In the genomic region with DNA sequence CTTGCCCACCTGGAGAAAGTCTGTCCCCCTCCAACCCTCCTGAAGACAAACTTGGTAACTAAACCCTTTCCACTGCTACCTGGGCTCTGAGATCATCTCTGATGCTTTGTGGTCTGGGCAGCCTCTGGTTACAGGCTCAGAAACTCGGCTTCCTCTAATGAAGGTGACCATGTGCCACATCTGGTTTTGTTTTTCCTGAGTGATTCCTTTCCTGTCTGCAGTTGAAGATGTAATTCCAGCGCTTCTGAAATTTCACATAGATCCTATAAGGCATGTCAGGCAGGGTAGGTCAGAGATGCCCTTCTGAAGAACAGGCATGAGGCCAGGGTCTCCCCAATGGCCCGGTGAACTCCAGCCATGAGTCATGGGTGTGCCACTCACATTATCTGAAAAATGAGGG, we compare ENCODE assay signal across 21 mouse cellular contexts. TPM values are rescaled to one million over a fixed set of nuclear protein-coding genes. Genes with fewer than 3 reads are reported as not detected.
DNase-seq lines count a peak whose midpoint lies in the region; ATAC-seq and TF ChIP-seq lines count a peak whose summit lies in the region.
"Had no signal": no experiment of that assay in that cellular context is flagged by ENCODE, and none has a peak within 500 bp of the region (broad histone marks: within the 10 kb centered on the region; RNA-seq: fewer than 3 reads in every experiment).

No protein-coding gene starts in this region.

- no peaks in the 10 kb centered on the region for H3K9me3 ChIP-seq in forebrain, embryonic 11.5 days (ENCODE audit: control insufficient read depth, low read length)
- no peaks in the 10 kb centered on the region for H3K9me3 ChIP-seq in forebrain, embryonic 16.5 days (ENCODE audit: control insufficient read depth, low read length)
- no peaks in the 10 kb centered on the region for H3K9me3 ChIP-seq in limb, embryonic 10.5 days (replicated peaks)
- no peaks in the 10 kb centered on the region for H3K9me3 ChIP-seq in intestine, embryonic 15.5 days
- H3K9me3 ChIP-seq: embryonic facial prominence, embryonic 13.5 days; hindbrain, embryonic 12.5 days had no signal

- no peaks in the 10 kb centered on the region for H3K4me1 ChIP-seq in forebrain, embryonic 11.5 days (replicated peaks; ENCODE audit: control insufficient read depth, insufficient read depth, low read length)
- no peaks in the 10 kb centered on the region for H3K4me1 ChIP-seq in forebrain, embryonic 16.5 days (replicated peaks; ENCODE audit: control insufficient read depth, insufficient read depth, low read length)
- H3K4me1 ChIP-seq in brown adipose tissue, adult 24 weeks (ENCODE audit: control insufficient read depth, insufficient read depth, insufficient read length, low read length), result peaks cover 5% of the 10 kb centered on the region; the same call in 1 of the 2 replicates
- H3K4me1 ChIP-seq in limb, embryonic 10.5 days, result peaks cover 17% of the 10 kb centered on the region
- H3K4me1 ChIP-seq in intestine, embryonic 15.5 days (replicated peaks), result no peaks in the 10 kb centered on the region
- H3K4me1 ChIP-seq in heart, adult 2 months (ENCODE audit: control insufficient read depth, insufficient read depth, low read length), result no peaks in the 10 kb centered on the region
- H3K4me1 ChIP-seq: embryonic facial prominence, embryonic 13.5 days; hindbrain, embryonic 12.5 days had no signal

- H3ac ChIP-seq in C2C12 (ENCODE audit: control insufficient read depth, insufficient read length, low read depth), result no peak overlapping the region

- no peaks in the 10 kb centered on the region for H3K27me3 ChIP-seq in forebrain, embryonic 11.5 days (ENCODE audit: control insufficient read depth, insufficient read depth, low read length)
- no peaks in the 10 kb centered on the region for H3K27me3 ChIP-seq in forebrain, embryonic 16.5 days (replicated peaks; ENCODE audit: control insufficient read depth, insufficient read depth, low read length)
- H3K27me3 ChIP-seq in C2C12 (ENCODE audit: control insufficient read depth, insufficient read depth, insufficient read length), result peaks cover 3% of the 10 kb centered on the region
- no peaks in the 10 kb centered on the region for H3K27me3 ChIP-seq in limb, embryonic 10.5 days (ENCODE audit: low read depth, poor library complexity, severe bottlenecking)
- H3K27me3 ChIP-seq in intestine, embryonic 15.5 days (replicated peaks), result no peaks in the 10 kb centered on the region
- H3K27me3 ChIP-seq in heart, adult 2 months (ENCODE audit: control insufficient read depth, insufficient read depth, low read length), result no peaks in the 10 kb centered on the region
- H3K27me3 ChIP-seq: embryonic facial prominence, embryonic 13.5 days; hindbrain, embryonic 12.5 days; Patski had no signal

- no peak overlapping the region for H3K4me3 ChIP-seq in forebrain, embryonic 11.5 days (ENCODE audit: low read depth, low read length)
- H3K4me3 ChIP-seq in forebrain, embryonic 16.5 days (replicated peaks; ENCODE audit: low read length), result no peak overlapping the region
- no peak overlapping the region for H3K4me3 ChIP-seq in C2C12 (ENCODE audit: insufficient read depth, poor library complexity, severe bottlenecking)
- no peak overlapping the region for H3K4me3 ChIP-seq in brown adipose tissue, adult 24 weeks (ENCODE audit: insufficient read depth, low read depth, low read length)
- no peak overlapping the region for H3K4me3 ChIP-seq in limb, embryonic 10.5 days
- no peak overlapping the region for H3K4me3 ChIP-seq in intestine, embryonic 15.5 days (replicated peaks)
- H3K4me3 ChIP-seq in heart, adult 2 months, result no peak overlapping the region
- H3K4me3 ChIP-seq: embryonic facial prominence, embryonic 13.5 days; hindbrain, embryonic 12.5 days had no signal

- no peak for ATAC-seq in forebrain, embryonic 11.5 days (replicated peaks; ENCODE audit: low FRiP score)
- no peak for ATAC-seq in forebrain, embryonic 16.5 days
- no peak for ATAC-seq in intestine, embryonic 15.5 days
- ATAC-seq: activated CD4-positive, CD25-positive, alpha-beta regulatory T cell, adult 4 months; forebrain, embryonic 14.5 days; hindbrain, embryonic 16.5 days; inflammation-experienced regulatory T-cells, adult 6 months; Patski had no signal

- no peak for TF ChIP-seq CTCF in C2C12 (IDR thresholded peaks at IDR 0.05; ENCODE audit: control insufficient read depth, insufficient read depth, insufficient read length)
- TF ChIP-seq CTCF in heart, adult 2 months (IDR thresholded peaks at IDR 0.05), result no peak

- no peaks in the 10 kb centered on the region for H3K79me2 ChIP-seq in C2C12 (ENCODE audit: control insufficient read depth, insufficient read depth)
- H3K79me2 ChIP-seq in heart, adult 2 months (replicated peaks; ENCODE audit: control insufficient read depth, insufficient read depth, low read length), result no peaks in the 10 kb centered on the region

- TF ChIP-seq EP300 in heart, adult 2 months (IDR thresholded peaks at IDR 0.05; ENCODE audit: insufficient read depth, low read depth, low read length), result no peak

- H3K36me3 ChIP-seq in forebrain, embryonic 11.5 days (ENCODE audit: control insufficient read depth, insufficient read depth, low read length), result no peaks in the 10 kb centered on the region; the same call in 1 of the 2 replicates
- no peaks in the 10 kb centered on the region for H3K36me3 ChIP-seq in forebrain, embryonic 16.5 days (ENCODE audit: control insufficient read depth, insufficient read depth)
- H3K36me3 ChIP-seq in C2C12 (ENCODE audit: control insufficient read depth, insufficient read depth), result peaks cover 7% of the 10 kb centered on the region
- peaks cover 15% of the 10 kb centered on the region for H3K36me3 ChIP-seq in limb, embryonic 10.5 days
- H3K36me3 ChIP-seq in intestine, embryonic 15.5 days, result peaks cover 2% of the 10 kb centered on the region; the same call in 1 of the 2 replicates
- H3K36me3 ChIP-seq in heart, adult 2 months (ENCODE audit: control insufficient read depth, insufficient read depth, low read length), result no peaks in the 10 kb centered on the region

- H3K4me2 ChIP-seq in forebrain, embryonic 11.5 days (ENCODE audit: low read depth, low read length, severe bottlenecking), result no peak overlapping the region
- no peak overlapping the region for H3K4me2 ChIP-seq in forebrain, embryonic 16.5 days (ENCODE audit: low read length)
- no peak overlapping the region for H3K4me2 ChIP-seq in intestine, embryonic 15.5 days (replicated peaks)
- H3K4me2 ChIP-seq: embryonic facial prominence, embryonic 13.5 days; hindbrain, embryonic 12.5 days had no signal

- TF ChIP-seq POLR2A in heart, adult 2 months (IDR thresholded peaks at IDR 0.05; ENCODE audit: insufficient read depth, low read depth, low read length), result no peak

- WGBS in forebrain, embryonic 11.5 days, result 81% methylated on average over 3 of the region's 3 CpGs
- WGBS in forebrain, embryonic 16.5 days, result 77% methylated on average over 3 of the region's 3 CpGs
- WGBS in limb, embryonic 10.5 days, result 44% methylated on average over 3 of the region's 3 CpGs
- WGBS in intestine, embryonic 15.5 days, result 72% methylated on average over 3 of the region's 3 CpGs
- 58% methylated on average over 3 of the region's 3 CpGs for WGBS in heart, adult 2 months

- H3K79me3 ChIP-seq in C2C12 (ENCODE audit: low read depth), result no peaks in the 10 kb centered on the region

- intact Hi-C loops in heart, adult 2 months (cut with DNase I), result no loop called here

- DNase-seq in forebrain, embryonic 11.5 days (ENCODE audit: low spot score), result peak; percentile 37
- DNase-seq in limb, embryonic 10.5 days (ENCODE audit: low spot score), result no peak
- no peak for DNase-seq in heart, adult 2 months
- DNase-seq in urinary bladder, adult 2 months (ENCODE audit: low spot score), result no peak
- DNase-seq: cerebellum, adult 18-20 months; cerebellum, postnatal 14 days; gastrocnemius, postnatal 14 days; heart, postnatal 10 days; heart, postnatal 4 days; kidney, adult 11 months had no signal

- H3K27ac ChIP-seq in forebrain, embryonic 11.5 days (ENCODE audit: low read depth, low read length), result no peak overlapping the region
- H3K27ac ChIP-seq in forebrain, embryonic 16.5 days (ENCODE audit: low read length), result no peak overlapping the region
- peak overlapping the region; percentile 1 for H3K27ac ChIP-seq in brown adipose tissue, adult 24 weeks (replicated peaks; ENCODE audit: low read depth, low read length)
- peak overlapping the region; percentile 30; the same call in 1 of the 2 replicates for H3K27ac ChIP-seq in limb, embryonic 10.5 days
- H3K27ac ChIP-seq in intestine, embryonic 15.5 days, result no peak overlapping the region
- no peak overlapping the region for H3K27ac ChIP-seq in heart, adult 2 months
- H3K27ac ChIP-seq: embryonic facial prominence, embryonic 13.5 days; hindbrain, embryonic 12.5 days had no signal

- H3K9ac ChIP-seq in forebrain, embryonic 11.5 days (ENCODE audit: low read length), result no peak overlapping the region
- H3K9ac ChIP-seq in forebrain, embryonic 16.5 days (replicated peaks; ENCODE audit: low read depth, low read length), result no peak overlapping the region
- no peak overlapping the region for H3K9ac ChIP-seq in intestine, embryonic 15.5 days
- H3K9ac ChIP-seq in heart, adult 2 months (ENCODE audit: low read depth, low read length), result no peak overlapping the region
- H3K9ac ChIP-seq: embryonic facial prominence, embryonic 13.5 days; hindbrain, embryonic 12.5 days had no signal

TF ChIP-seq in C2C12, 6 proteins besides CTCF, POLR2A, EP300 and RAD21:
- TF ChIP-seq MYOG (IDR thresholded peaks at IDR 0.05; ENCODE audit: control insufficient read depth, extremely low read depth, insufficient read length), result no peak
- TF ChIP-seq FOSL1 (IDR thresholded peaks at IDR 0.05; ENCODE audit: insufficient read depth, low read length, poor library complexity, severe bottlenecking), result peak; percentile 16

RNA-seq across cellular contexts. Expression of a gene that starts 11.6 kb away (rescaled TPM):
- 102 and 103 TPM in 2 replicates for polyA plus RNA-seq in forebrain, embryonic 11.5 days (2014; fragmentation: Nextera tagmentation; extraction: Ambion mirVana)
- polyA plus RNA-seq in forebrain, embryonic 16.5 days (2015; fragmentation: Nextera tagmentation; extraction: Ambion mirVana), result 76.9 and 83.7 TPM in 2 replicates
- 48.8 TPM for polyA plus RNA-seq in C2C12 (2012; fragmentation: generic; extraction: Trizol)
- polyA plus RNA-seq in brown adipose tissue, adult 24 weeks (2012; ENCODE audit: insufficient read depth, insufficient read length, missing spikeins), result 311 and 482 TPM in 2 replicates
- polyA plus RNA-seq in limb, embryonic 10.5 days (2016; fragmentation: Nextera tagmentation; extraction: Ambion mirVana), result 78.8 and 91.0 TPM in 2 replicates
- polyA plus RNA-seq in intestine, embryonic 15.5 days (2015; fragmentation: Nextera tagmentation; extraction: Ambion mirVana), result 222 and 228 TPM in 2 replicates
- 10 to 100 TPM; 17.3 to 17.5 TPM for total RNA-seq in heart, adult 2 months (2021)
- polyA plus RNA-seq in heart, adult 2 months (2012; rRNA removed), result 17.3 and 23.7 TPM in 2 replicates
- 38.1 and 51.8 TPM in 2 replicates for polyA plus RNA-seq in urinary bladder, adult 2 months (2012; rRNA removed)

Comparison
In these comparisons a context has a peak if more than half of its experiments do, and no peak if none do; other contexts are left out.
1. H3K27ac ChIP-seq: peak in brown adipose tissue, adult 24 weeks (single experiment) and limb, embryonic 10.5 days (single experiment); none in forebrain, embryonic 11.5 days (single experiment), forebrain, embryonic 16.5 days (single experiment), intestine, embryonic 15.5 days (single experiment) and heart, adult 2 months (single experiment).